Mouse (Mus musculus): ENCODE results near the gene Rbbp9. TPM values are rescaled to one million over a fixed set of nuclear protein-coding genes. Genes with fewer than 3 reads are reported as not detected.
"Not testable (repeated sequence)": the region's sequence is repeated elsewhere in the genome, so short reads cannot be mapped to it uniquely, and the experiment has no call there.

Rbbp9 gene
- 29.2 and 31.6 TPM in 2 replicates for polyA plus RNA-seq (2015; fragmentation: Nextera tagmentation; extraction: Ambion mirVana)

DNA sequence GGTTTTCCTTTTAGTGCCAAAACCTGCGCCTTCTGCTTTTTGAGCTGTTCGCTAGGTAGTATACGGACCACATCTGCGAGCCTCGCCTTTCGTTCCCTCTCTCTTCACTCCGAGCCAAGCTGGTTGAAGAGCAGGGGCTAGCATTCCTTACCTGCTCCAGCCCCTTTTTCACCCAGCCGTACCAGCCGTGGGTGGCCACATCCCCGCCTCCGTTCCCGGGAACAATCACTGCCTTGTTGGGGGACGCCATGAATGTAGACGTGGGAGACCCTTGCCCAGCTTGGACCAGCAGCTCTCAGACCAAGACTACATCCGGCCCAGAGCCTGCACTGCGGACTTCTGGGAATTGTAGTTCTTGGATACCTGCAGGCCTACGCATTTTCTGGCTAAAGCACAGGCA, at the start of gene Rbbp9:
Gene Rbbp9 (minus strand): TSS at position 341 of the 400 bp plus-strand sequence.
- Histone ChIP-seq H3K9ac (ENCODE audit: low read length) (peak within 1 kb of the TSS; percentile 79), H3K4me2 (replicated peaks; ENCODE audit: low read depth) (peak within 1 kb of the TSS; percentile 64)

DNA sequence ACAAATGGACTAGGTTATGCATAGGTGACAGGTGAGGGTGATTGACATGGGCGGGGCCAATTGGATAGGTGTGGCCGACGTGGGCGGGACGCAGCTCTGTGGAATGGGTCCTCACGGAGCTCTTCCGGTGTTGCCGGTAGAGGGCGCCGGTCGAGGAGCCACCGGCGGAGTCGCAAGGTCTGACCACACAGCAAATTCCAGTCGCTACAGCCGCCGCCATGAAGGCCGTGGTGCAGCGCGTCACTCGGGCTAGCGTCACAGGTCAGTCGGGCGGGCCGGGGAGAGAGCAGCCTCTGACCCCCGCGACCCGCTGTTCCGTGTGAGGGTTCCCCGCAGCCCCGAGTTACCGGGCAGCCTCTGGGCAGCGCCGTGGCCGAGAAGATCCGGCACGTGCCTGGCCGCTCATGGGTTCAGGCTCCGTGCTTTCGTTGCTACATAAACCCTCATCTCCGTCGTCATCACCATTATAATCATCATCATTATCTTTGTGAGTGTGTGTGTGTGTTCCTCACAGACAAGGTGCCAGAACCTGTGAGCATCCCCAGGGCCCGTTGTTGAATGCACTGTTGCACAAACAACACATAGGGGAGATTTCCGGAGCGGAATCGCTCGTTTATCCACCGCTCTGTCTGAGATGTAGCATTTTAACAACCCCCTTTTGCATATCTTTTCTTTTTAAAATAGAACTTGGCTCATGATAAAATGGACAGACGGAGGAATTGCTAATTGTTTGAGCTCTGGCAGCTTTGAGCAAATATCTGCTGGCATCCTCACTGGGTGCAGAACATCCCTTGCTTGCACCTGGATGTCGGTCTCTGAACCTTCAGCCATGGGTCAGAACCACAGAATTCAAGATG, 49.4 kb upstream of the Rbbp9 start, which contains the start of gene Dtd1:
Gene Dtd1 (plus strand): TSS at position 67 of the 857 bp plus-strand sequence.
- H3K4me3 ChIP-seq (ENCODE audit: low read depth, low read length) = peak within 1 kb of the TSS; percentile 66
- peak within 1 kb of the TSS; percentile 61; the same call in 1 of the 2 replicates for H3K27ac ChIP-seq (replicated peaks)
- H3K9ac ChIP-seq (ENCODE audit: low read length) = peak within 1 kb of the TSS; percentile 86
- H3K4me1 ChIP-seq (replicated peaks; ENCODE audit: control insufficient read depth, insufficient read depth) = no peaks in the 10 kb centered on the region
- peak within 1 kb of the TSS; percentile 74 for H3K4me2 ChIP-seq (replicated peaks; ENCODE audit: low read depth)
- DNase-seq (ENCODE audit: low spot score) = peak; percentile 93
- peak; percentile 98 for ATAC-seq (ENCODE audit: low FRiP score, low TSS enrichment)
- no peaks in the 10 kb centered on the region for H3K36me3 ChIP-seq (ENCODE audit: control insufficient read depth, insufficient read depth, low read length)
- WGBS = 2% methylated on average over 50 of the region's 50 CpGs
- H3K9me3 ChIP-seq (ENCODE audit: control insufficient read depth, low read length) = no peaks in the 10 kb centered on the region
- no peak for TF ChIP-seq EP300 (optimal IDR thresholded peaks at IDR 0.05)
- peak; percentile 88 for TF ChIP-seq CTCF (IDR thresholded peaks at IDR 0.05; ENCODE audit: low read depth)
- no peaks in the 10 kb centered on the region for H3K27me3 ChIP-seq (ENCODE audit: control insufficient read depth, insufficient read depth, low read length)

More for the DNA sequence above, at the start of gene Rbbp9:
- DNase-seq (ENCODE audit: low spot score) (peak; percentile 66), ATAC-seq (ENCODE audit: low FRiP score, low TSS enrichment) (peak; percentile 83)
- peak within 1 kb of the TSS; percentile 78 for H3K27ac ChIP-seq (replicated peaks)
- no peaks in the 10 kb centered on the region for H3K4me1 ChIP-seq (replicated peaks; ENCODE audit: control insufficient read depth, insufficient read depth)
- no peak for TF ChIP-seq CTCF (IDR thresholded peaks at IDR 0.05; ENCODE audit: low read depth)
- TF ChIP-seq EP300 (optimal IDR thresholded peaks at IDR 0.05) = no peak
- H3K9me3 ChIP-seq (ENCODE audit: control insufficient read depth, low read length) = no peaks in the 10 kb centered on the region
- H3K27me3 ChIP-seq (ENCODE audit: control insufficient read depth, insufficient read depth, low read length) = no peaks in the 10 kb centered on the region
- no peaks in the 10 kb centered on the region for H3K36me3 ChIP-seq (ENCODE audit: control insufficient read depth, insufficient read depth, low read length)
- WGBS = 0% methylated on average over 17 of the region's 17 CpGs
- peak within 1 kb of the TSS; percentile 74 for H3K4me3 ChIP-seq (ENCODE audit: low read depth, low read length)

DNA sequence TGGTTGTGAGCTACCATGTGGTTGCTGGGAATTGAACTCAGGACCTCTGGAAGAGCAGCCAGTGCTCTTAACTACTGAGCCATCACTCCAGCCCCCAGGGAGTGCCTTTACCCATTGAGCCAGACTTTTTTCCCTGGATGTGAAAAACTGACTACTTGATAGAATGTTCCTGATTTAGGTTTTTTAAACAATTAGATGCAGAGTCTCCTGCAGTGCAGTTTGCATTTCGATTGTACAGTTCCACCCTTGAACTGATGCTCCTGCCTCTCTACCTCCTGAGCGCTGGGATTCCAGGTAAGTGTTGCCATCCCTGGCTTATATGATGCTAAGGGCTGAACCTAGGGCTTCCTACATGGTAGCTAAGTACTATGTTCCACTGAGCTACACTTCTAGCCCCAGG, 47.3 kb upstream of the Rbbp9 start:
- no peaks in the 10 kb centered on the region for H3K4me1 ChIP-seq (replicated peaks; ENCODE audit: control insufficient read depth, insufficient read depth)
- no peaks in the 10 kb centered on the region for H3K27me3 ChIP-seq (ENCODE audit: control insufficient read depth, insufficient read depth, low read length)
- no peak for ATAC-seq (ENCODE audit: low FRiP score, low TSS enrichment)
- 73% methylated on average over 2 of the region's 2 CpGs for WGBS
- no peak overlapping the region for H3K4me3 ChIP-seq (ENCODE audit: low read depth, low read length)
- no peak overlapping the region for H3K4me2 ChIP-seq (replicated peaks; ENCODE audit: low read depth)
- TF ChIP-seq EP300 (optimal IDR thresholded peaks at IDR 0.05) (no peak), CTCF (IDR thresholded peaks at IDR 0.05; ENCODE audit: low read depth) (no peak)
- H3K9ac ChIP-seq (ENCODE audit: low read length) = no peak overlapping the region
- DNase-seq (ENCODE audit: low spot score) = no peak
- H3K9me3 ChIP-seq (ENCODE audit: control insufficient read depth, low read length) = no peaks in the 10 kb centered on the region
- H3K36me3 ChIP-seq (ENCODE audit: control insufficient read depth, insufficient read depth, low read length) = no peaks in the 10 kb centered on the region
- no peak overlapping the region for H3K27ac ChIP-seq (replicated peaks)

DNA sequence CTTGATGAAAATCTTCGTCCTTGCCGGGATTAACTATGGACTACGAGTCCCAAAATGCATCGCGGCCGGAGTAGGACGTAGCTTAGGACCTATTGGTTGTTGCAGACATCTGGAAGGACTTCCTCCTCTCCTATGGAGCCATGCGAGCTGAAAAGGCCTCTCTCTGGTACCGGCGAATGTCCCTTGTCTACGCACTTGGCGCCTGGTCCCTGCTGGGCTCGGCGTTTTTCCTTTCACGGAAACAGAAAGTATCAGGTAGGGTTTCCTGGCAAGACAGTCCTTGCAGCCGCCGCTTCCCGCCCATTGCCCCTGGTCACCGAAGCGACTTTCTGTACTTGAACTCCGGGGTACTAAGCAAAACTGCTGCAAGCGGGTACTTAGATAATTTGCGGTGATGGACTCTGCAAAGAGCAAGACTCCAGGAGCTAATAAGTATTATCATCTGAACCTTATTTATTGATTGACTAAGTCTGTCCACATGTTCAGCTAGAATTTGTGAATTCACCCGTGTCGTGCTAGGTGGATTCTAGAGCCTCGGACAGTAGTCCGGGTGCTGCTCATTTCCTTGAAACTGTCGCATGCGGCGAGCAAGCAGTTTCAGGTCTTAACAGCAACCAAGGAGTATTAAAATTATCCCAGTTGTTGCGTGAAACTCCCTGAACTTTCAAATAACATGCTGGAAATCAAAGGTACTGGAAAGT, 43.4 kb upstream of the Rbbp9 start, which contains the start of gene Smim26:
Gene Smim26 (plus strand): TSS at position 104 of the 701 bp plus-strand sequence.
- TF ChIP-seq CTCF (IDR thresholded peaks at IDR 0.05; ENCODE audit: low read depth) (no peak), EP300 (optimal IDR thresholded peaks at IDR 0.05) (no peak)
- Histone ChIP-seq H3K27me3 (ENCODE audit: control insufficient read depth, insufficient read depth, low read length) (no peaks in the 10 kb centered on the region), H3K4me1 (replicated peaks; ENCODE audit: control insufficient read depth, insufficient read depth) (no peaks in the 10 kb centered on the region), H3K9ac (ENCODE audit: low read length) (peak within 1 kb of the TSS; percentile 68), H3K9me3 (ENCODE audit: control insufficient read depth, low read length) (no peaks in the 10 kb centered on the region), H3K4me2 (replicated peaks; ENCODE audit: low read depth) (peak within 1 kb of the TSS; percentile 73), H3K36me3 (ENCODE audit: control insufficient read depth, insufficient read depth, low read length) (no peaks in the 10 kb centered on the region), H3K27ac (replicated peaks) (0 out of 2 replicates have a peak within 1 kb of the TSS, but pooled peaks have one; percentile 53), H3K4me3 (ENCODE audit: low read depth, low read length) (peak within 1 kb of the TSS; percentile 66)
- DNase-seq (ENCODE audit: low spot score) (peak; percentile 79), ATAC-seq (ENCODE audit: low FRiP score, low TSS enrichment) (peak; percentile 97)
- under 1% methylated on average over 31 of the region's 31 CpGs for WGBS

DNA sequence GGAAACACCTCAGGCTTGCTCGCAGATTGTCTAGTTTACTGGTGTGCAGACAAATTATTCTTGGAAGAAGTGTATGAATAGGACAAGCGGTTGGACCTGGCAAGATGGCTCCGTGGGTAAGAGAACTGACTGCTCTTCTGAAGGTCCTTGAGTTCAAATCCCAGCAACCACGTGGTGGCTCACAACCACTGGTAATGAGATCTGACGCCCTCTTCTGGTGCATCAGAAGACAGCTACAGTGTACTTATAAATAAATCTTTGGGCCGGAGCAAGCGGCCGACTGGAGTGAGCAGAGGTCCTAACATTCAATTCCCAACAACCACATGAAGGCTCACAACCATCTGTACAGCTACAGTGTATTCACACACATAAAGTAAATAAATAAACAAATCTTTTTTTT, 42.4 kb upstream of the Rbbp9 start:
- H3K4me2 ChIP-seq (replicated peaks; ENCODE audit: low read depth); H3K27ac ChIP-seq (replicated peaks); ATAC-seq (ENCODE audit: low FRiP score, low TSS enrichment); H3K36me3 ChIP-seq (ENCODE audit: control insufficient read depth, insufficient read depth, low read length); H3K4me1 ChIP-seq (replicated peaks; ENCODE audit: control insufficient read depth, insufficient read depth); H3K9ac ChIP-seq (ENCODE audit: low read length); H3K27me3 ChIP-seq (ENCODE audit: control insufficient read depth, insufficient read depth, low read length); H3K4me3 ChIP-seq (ENCODE audit: low read depth, low read length); H3K9me3 ChIP-seq (ENCODE audit: control insufficient read depth, low read length); DNase-seq (ENCODE audit: low spot score): not testable (repeated sequence)
- 67% methylated on average over 8 of the region's 8 CpGs for WGBS
- peak; percentile 26 for TF ChIP-seq CTCF (IDR thresholded peaks at IDR 0.05; ENCODE audit: low read depth)

All from stomach, postnatal 0 days (tissue).